Mouse (Mus musculus) midbrain, embryonic 15.5 days (tissue): ENCODE measurements around the gene Rnf26. TPM values are rescaled to one million over a fixed set of nuclear protein-coding genes. Genes with fewer than 3 reads are reported as not detected.

Experiments
- ATAC-seq: fragments of 200-750 bp; cut with Nextera tagmentation; replicated peaks from 2 replicates; pipeline ENCODE4 v1.8.0; 2017; ENCODE audit warnings: moderate TSS enrichment
- H3K27ac ChIP-seq: fragments of 300-500 bp; sonication (generic); 2 replicates; pipeline ENCODE4 v1.5.1; 2015; ENCODE audit warnings: mild to moderate bottlenecking, inconsistent platforms
- H3K27me3 ChIP-seq: fragments of 300-500 bp; sonication (generic); replicated peaks from 2 replicates; pipeline ENCODE4 v1.6.1; 2015; ENCODE audit warnings: inconsistent platforms
- H3K36me3 ChIP-seq: fragments of 300-500 bp; sonication (generic); replicated peaks from 2 replicates; pipeline ENCODE4 v1.6.1; 2015; ENCODE audit warnings: inconsistent platforms
- H3K4me1 ChIP-seq: fragments of 300-500 bp; sonication (generic); 2 replicates; pipeline ENCODE4 v1.6.1; 2015; ENCODE audit warnings: inconsistent platforms
- H3K4me2 ChIP-seq: fragments of 300-500 bp; sonication (generic); 2 replicates; pipeline ENCODE4 v1.6.1; 2015; ENCODE audit warnings: inconsistent platforms, mild to moderate bottlenecking, moderate library complexity
- H3K4me3 ChIP-seq: fragments of 300-500 bp; sonication (generic); 2 replicates; pipeline ENCODE4 v1.5.1; 2015; ENCODE audit warnings: mild to moderate bottlenecking, inconsistent platforms
- H3K9ac ChIP-seq: fragments of 300-500 bp; sonication (generic); 2 replicates; pipeline ENCODE4 v1.6.1; 2015; ENCODE audit warnings: mild to moderate bottlenecking, inconsistent platforms
- H3K9me3 ChIP-seq: fragments of 300-500 bp; sonication (generic); 2 replicates; pipeline ENCODE4 v1.6.1; 2016; ENCODE audit warnings: inconsistent platforms
- WGBS: fragments of 180-500 bp; shearing (Covaris S2); methylation state at CpG from one replicate; pipeline ENCODE4 v1.1.7; 2015; ENCODE audit warnings: mixed read lengths; 5-methylcytosine and 5-hydroxymethylcytosine counted together
- polyA plus RNA-seq: library from polyadenylated mRNA; unstranded; fragments of >200 nt; fragmentation: Nextera tagmentation; extraction: Ambion mirVana; gene quantifications from 2 replicates; pipeline ENCODE4 v1.2.1, GENCODE M21; 2015

The Rnf26 gene
- polyA plus RNA-seq, 1 experiment from 2014 or later = 29.2 TPM

GRCm38 (mm10) chr9:44133287-44133686 is 20.0 kb upstream of the Rnf26 start:
- Histone ChIP-seq H3K27ac (no peak overlapping the region), H3K27me3 (peaks cover 45% of the 10 kb centered on the region), H3K9ac (no peak overlapping the region), H3K36me3 (no peaks in the 10 kb centered on the region), H3K9me3 (no peaks in the 10 kb centered on the region), H3K4me2 (0 out of 2 replicates have a peak overlapping the region, but pooled peaks have one; percentile 70), H3K4me1 (peaks cover 33% of the 10 kb centered on the region), H3K4me3 (no peak overlapping the region)
- no peak for ATAC-seq
- WGBS = 21% methylated on average over 2 of the region's 2 CpGs

- Histone ChIP-seq H3K4me3 (no peak overlapping the region), H3K4me2 (no peak overlapping the region), H3K9me3 (no peaks in the 10 kb centered on the region), H3K4me1 (peaks cover 33% of the 10 kb centered on the region), H3K9ac (no peak overlapping the region), H3K36me3 (no peaks in the 10 kb centered on the region), H3K27ac (no peak overlapping the region), H3K27me3 (peaks cover 45% of the 10 kb centered on the region)
- WGBS = 60% methylated on average over 5 of the region's 5 CpGs
- ATAC-seq = no peak
Measured at GRCm38 (mm10) chr9:44132200-44132599, 18.9 kb upstream of the Rnf26 start.

- H3K4me3 ChIP-seq = no peak overlapping the region
- 38% methylated on average over 7 of the region's 7 CpGs for WGBS
- no peaks in the 10 kb centered on the region for H3K9me3 ChIP-seq
- peaks cover 42% of the 10 kb centered on the region for H3K27me3 ChIP-seq
- H3K27ac ChIP-seq = no peak overlapping the region
- no peaks in the 10 kb centered on the region for H3K36me3 ChIP-seq
- no peak overlapping the region for H3K4me2 ChIP-seq
- H3K9ac ChIP-seq = no peak overlapping the region
- no peak for ATAC-seq
- H3K4me1 ChIP-seq = peaks cover 37% of the 10 kb centered on the region
Measured at GRCm38 (mm10) chr9:44131276-44131590, 17.9 kb upstream of the Rnf26 start.

GRCm38 (mm10) chr9:44130581-44131275 is 17.4 kb upstream of the Rnf26 start:
- Histone ChIP-seq H3K27me3 (peaks cover 37% of the 10 kb centered on the region), H3K4me1 (peaks cover 36% of the 10 kb centered on the region), H3K27ac (no peak overlapping the region), H3K36me3 (no peaks in the 10 kb centered on the region), H3K4me3 (no peak overlapping the region), H3K9me3 (no peaks in the 10 kb centered on the region), H3K4me2 (0 out of 2 replicates have a peak overlapping the region, but pooled peaks have one; percentile 53), H3K9ac (no peak overlapping the region)
- 12% methylated on average over 19 of the region's 19 CpGs for WGBS
- no peak for ATAC-seq

GRCm38 (mm10) chr9:44130034-44130433 is 16.7 kb upstream of the Rnf26 start:
- Histone ChIP-seq H3K4me2 (peak overlapping the region; percentile 53), H3K27me3 (peaks cover 30% of the 10 kb centered on the region), H3K9ac (peak overlapping the region; percentile 24; the same call in 1 of the 2 replicates), H3K27ac (no peak overlapping the region), H3K36me3 (no peaks in the 10 kb centered on the region), H3K4me1 (peaks cover 33% of the 10 kb centered on the region), H3K9me3 (no peaks in the 10 kb centered on the region), H3K4me3 (peak overlapping the region; percentile 27)
- ATAC-seq = 0 out of 2 replicates have a peak, but pooled peaks have one; percentile 22
- WGBS = under 1% methylated on average over 27 of the region's 27 CpGs

- peak overlapping the region; percentile 24; the same call in 1 of the 2 replicates for H3K9ac ChIP-seq
- H3K27ac ChIP-seq = no peak overlapping the region
- ATAC-seq = no peak
- 7% methylated on average over 9 of the region's 9 CpGs for WGBS
- peaks cover 29% of the 10 kb centered on the region for H3K27me3 ChIP-seq
- H3K9me3 ChIP-seq = no peaks in the 10 kb centered on the region
- peak overlapping the region; percentile 27 for H3K4me3 ChIP-seq
- H3K36me3 ChIP-seq = no peaks in the 10 kb centered on the region
- H3K4me1 ChIP-seq = peaks cover 29% of the 10 kb centered on the region
- H3K4me2 ChIP-seq = peak overlapping the region; percentile 53
Measured at GRCm38 (mm10) chr9:44129633-44130032, 16.3 kb upstream of the Rnf26 start.

- H3K36me3 ChIP-seq = no peaks in the 10 kb centered on the region
- no peak overlapping the region for H3K9ac ChIP-seq
- peaks cover 11% of the 10 kb centered on the region for H3K27me3 ChIP-seq
- H3K27ac ChIP-seq = no peak overlapping the region
- no peaks in the 10 kb centered on the region for H3K9me3 ChIP-seq
- H3K4me3 ChIP-seq = no peak overlapping the region
- H3K4me2 ChIP-seq = no peak overlapping the region
- 56% methylated on average over 3 of the region's 3 CpGs for WGBS
- no peak for ATAC-seq
- peaks cover 21% of the 10 kb centered on the region for H3K4me1 ChIP-seq
Measured at GRCm38 (mm10) chr9:44127351-44127801, 14.1 kb upstream of the Rnf26 start.

GRCm38 (mm10) chr9:44126746-44127145 is 13.4 kb upstream of the Rnf26 start:
- no peak for ATAC-seq
- no peaks in the 10 kb centered on the region for H3K9me3 ChIP-seq
- H3K4me2 ChIP-seq = no peak overlapping the region
- no peak overlapping the region for H3K4me3 ChIP-seq
- H3K27ac ChIP-seq = no peak overlapping the region
- H3K27me3 ChIP-seq = peaks cover 7% of the 10 kb centered on the region; the same call in 1 of the 2 replicates
- H3K9ac ChIP-seq = no peak overlapping the region
- no peaks in the 10 kb centered on the region for H3K36me3 ChIP-seq
- H3K4me1 ChIP-seq = peaks cover 21% of the 10 kb centered on the region
- WGBS = 92% methylated on average over 3 of the region's 3 CpGs

GRCm38 (mm10) chr9:44125546-44126428 is 12.5 kb upstream of the Rnf26 start:
- no peak overlapping the region for H3K4me3 ChIP-seq

GRCm38 (mm10) chr9:44125026-44125425 is 11.7 kb upstream of the Rnf26 start:
- no peak overlapping the region for H3K4me2 ChIP-seq
- no peaks in the 10 kb centered on the region for H3K9me3 ChIP-seq
- H3K36me3 ChIP-seq = no peaks in the 10 kb centered on the region
- peaks cover 14% of the 10 kb centered on the region for H3K4me1 ChIP-seq
- H3K27me3 ChIP-seq = peaks cover 4% of the 10 kb centered on the region; the same call in 1 of the 2 replicates
- ATAC-seq = no peak
- H3K27ac ChIP-seq = no peak overlapping the region
- H3K9ac ChIP-seq = no peak overlapping the region
- H3K4me3 ChIP-seq = no peak overlapping the region
- 46% methylated on average over 5 of the region's 5 CpGs for WGBS

More at GRCm38 (mm10) chr9:44125546-44126428, 12.5 kb upstream of the Rnf26 start:
- no peaks in the 10 kb centered on the region for H3K36me3 ChIP-seq
- no peaks in the 10 kb centered on the region for H3K9me3 ChIP-seq
- 0 out of 2 replicates have a peak, but pooled peaks have one; percentile 63 for ATAC-seq
- no peak overlapping the region for H3K9ac ChIP-seq
- 29% methylated on average over 18 of the region's 18 CpGs for WGBS
- no peak overlapping the region for H3K27ac ChIP-seq
- H3K27me3 ChIP-seq = peaks cover 4% of the 10 kb centered on the region; the same call in 1 of the 2 replicates
- peaks cover 21% of the 10 kb centered on the region for H3K4me1 ChIP-seq
- H3K4me2 ChIP-seq = peak overlapping the region; percentile 16; the same call in 1 of the 2 replicates

- Histone ChIP-seq H3K4me3 (no peak overlapping the region), H3K36me3 (no peaks in the 10 kb centered on the region), H3K9me3 (no peaks in the 10 kb centered on the region), H3K4me1 (peaks cover 9% of the 10 kb centered on the region; the same call in 1 of the 2 replicates), H3K9ac (no peak overlapping the region), H3K27me3 (peaks cover 4% of the 10 kb centered on the region; the same call in 1 of the 2 replicates), H3K4me2 (no peak overlapping the region), H3K27ac (no peak overlapping the region)
- no peak for ATAC-seq
- WGBS = 70% methylated on average over 6 of the region's 6 CpGs
Measured at GRCm38 (mm10) chr9:44124317-44124716, 11.0 kb upstream of the Rnf26 start.

GRCm38 (mm10) chr9:44119948-44120465 is 6.7 kb upstream of the Rnf26 start:
- Histone ChIP-seq H3K9ac (no peak overlapping the region), H3K27me3 (no peaks in the 10 kb centered on the region), H3K9me3 (no peaks in the 10 kb centered on the region), H3K27ac (no peak overlapping the region), H3K4me2 (no peak overlapping the region), H3K4me1 (no peaks in the 10 kb centered on the region), H3K36me3 (no peaks in the 10 kb centered on the region), H3K4me3 (no peak overlapping the region)
- ATAC-seq = no peak
- WGBS = 84% methylated on average over 8 of the region's 8 CpGs
